In genomic region chr17:44136863-44137640, GRCm38 (mm10) we compare ENCODE assay signal across 26 mouse cellular contexts. TPM values are rescaled to one million over a fixed set of nuclear protein-coding genes. Genes with fewer than 3 reads are reported as not detected.
DNase-seq lines count a peak whose midpoint lies in the region; ATAC-seq and TF ChIP-seq lines count a peak whose summit lies in the region.
"Had no signal": no experiment of that assay in that cellular context is flagged by ENCODE, and none has a peak within 500 bp of the region (broad histone marks: within the 10 kb centered on the region; RNA-seq: fewer than 3 reads in every experiment).

No protein-coding gene starts in this region.

- TF ChIP-seq EP300 in heart, postnatal 0 days (IDR thresholded peaks at IDR 0.05; ENCODE audit: low read depth): no peak

- peak; percentile 35 for DNase-seq in embryonic facial prominence, embryonic 14.5 days (ENCODE audit: low spot score)
- no peak for DNase-seq in embryonic facial prominence, embryonic 10.5 days (ENCODE audit: low spot score)
- peak; percentile 11 for DNase-seq in heart, postnatal 0 days (ENCODE audit: low spot score)
- no peak for DNase-seq in heart, adult 18-20 months
- DNase-seq in midbrain, embryonic 11.5 days (ENCODE audit: low spot score, missing footprints): peak; percentile 61
- no peak for DNase-seq in midbrain, postnatal 0 days (ENCODE audit: low spot score)
- no peak for DNase-seq in thymus, postnatal 25 days
- DNase-seq: adrenal gland, adult 8-10 months; cerebellum, adult 18-20 months; cerebellum, postnatal 14 days; gastrocnemius, postnatal 14 days; left cerebral cortex, postnatal 4 days; lung, adult 18-20 months; lung, postnatal 14 days; midbrain, embryonic 14.5 days; retina, postnatal 1 day; right cerebral cortex, postnatal 25 days had no signal

- no peak overlapping the region for H3K27ac ChIP-seq in embryonic facial prominence, embryonic 14.5 days (replicated peaks; ENCODE audit: low read depth, low read length)
- no peak overlapping the region for H3K27ac ChIP-seq in embryonic facial prominence, embryonic 10.5 days (replicated peaks)
- no peak overlapping the region for H3K27ac ChIP-seq in heart, postnatal 0 days (ENCODE audit: low read depth)
- no peak overlapping the region for H3K27ac ChIP-seq in midbrain, embryonic 11.5 days (ENCODE audit: low read depth, low read length)
- H3K27ac ChIP-seq in midbrain, postnatal 0 days (ENCODE audit: low read depth, low read length): no peak overlapping the region
- H3K27ac ChIP-seq in small intestine, adult 2 months (ENCODE audit: insufficient read depth, low read depth, low read length): peak overlapping the region; percentile 88
- H3K27ac ChIP-seq: hindbrain, embryonic 12.5 days; left cerebral cortex, adult 2 months; limb, embryonic 15.5 days; neural tube, embryonic 13.5 days had no signal

- H3K9me3 ChIP-seq in embryonic facial prominence, embryonic 14.5 days (ENCODE audit: control insufficient read depth, low read length): no peaks in the 10 kb centered on the region
- no peaks in the 10 kb centered on the region for H3K9me3 ChIP-seq in embryonic facial prominence, embryonic 10.5 days
- H3K9me3 ChIP-seq in heart, postnatal 0 days (replicated peaks; ENCODE audit: control insufficient read depth, low read length): no peaks in the 10 kb centered on the region
- H3K9me3 ChIP-seq in midbrain, embryonic 11.5 days (ENCODE audit: control insufficient read depth, low read length): no peaks in the 10 kb centered on the region
- H3K9me3 ChIP-seq in midbrain, postnatal 0 days (ENCODE audit: low read length): no peaks in the 10 kb centered on the region
- H3K9me3 ChIP-seq: hindbrain, embryonic 12.5 days; limb, embryonic 15.5 days; megakaryocyte, embryonic 14.5 days; neural tube, embryonic 13.5 days had no signal

- ATAC-seq in embryonic facial prominence, embryonic 14.5 days (ENCODE audit: low read depth): no peak
- ATAC-seq in heart, postnatal 0 days (ENCODE audit: insufficient read depth, low read depth): no peak
- ATAC-seq in midbrain, embryonic 11.5 days (ENCODE audit: low FRiP score): no peak
- no peak for ATAC-seq in midbrain, postnatal 0 days (ENCODE audit: low FRiP score)
- ATAC-seq: activated CD4-positive, CD25-positive, alpha-beta regulatory T cell, adult 4 months; forebrain, embryonic 16.5 days had no signal

- no peaks in the 10 kb centered on the region for H3K36me3 ChIP-seq in embryonic facial prominence, embryonic 14.5 days (ENCODE audit: control insufficient read depth, insufficient read depth, low read length)
- no peaks in the 10 kb centered on the region for H3K36me3 ChIP-seq in embryonic facial prominence, embryonic 10.5 days (replicated peaks)
- H3K36me3 ChIP-seq in heart, postnatal 0 days (replicated peaks; ENCODE audit: control insufficient read depth, insufficient read depth, low read length): no peaks in the 10 kb centered on the region
- H3K36me3 ChIP-seq in midbrain, embryonic 11.5 days (ENCODE audit: control insufficient read depth, insufficient read depth, low read length): no peaks in the 10 kb centered on the region
- H3K36me3 ChIP-seq in midbrain, postnatal 0 days (ENCODE audit: insufficient read depth, low read length): no peaks in the 10 kb centered on the region
- peaks cover 8% of the 10 kb centered on the region; the same call in 1 of the 2 replicates for H3K36me3 ChIP-seq in small intestine, adult 2 months (ENCODE audit: control insufficient read depth, insufficient read depth, low read length)
- H3K36me3 ChIP-seq: hindbrain, embryonic 12.5 days; limb, embryonic 15.5 days; neural tube, embryonic 13.5 days had no signal

- H3K4me1 ChIP-seq in embryonic facial prominence, embryonic 14.5 days (ENCODE audit: control insufficient read depth, insufficient read depth, low read length): no peaks in the 10 kb centered on the region
- no peaks in the 10 kb centered on the region for H3K4me1 ChIP-seq in embryonic facial prominence, embryonic 10.5 days
- peaks cover 17% of the 10 kb centered on the region for H3K4me1 ChIP-seq in heart, postnatal 0 days (ENCODE audit: control insufficient read depth, insufficient read depth)
- no peaks in the 10 kb centered on the region for H3K4me1 ChIP-seq in midbrain, embryonic 11.5 days (ENCODE audit: control insufficient read depth, insufficient read depth, low read length)
- no peaks in the 10 kb centered on the region for H3K4me1 ChIP-seq in midbrain, postnatal 0 days (ENCODE audit: insufficient read depth, low read length)
- H3K4me1 ChIP-seq in small intestine, adult 2 months (ENCODE audit: control insufficient read depth, insufficient read depth, insufficient read length, low read length): peaks cover 16% of the 10 kb centered on the region; the same call in 1 of the 2 replicates
- H3K4me1 ChIP-seq: hindbrain, embryonic 12.5 days; limb, embryonic 15.5 days; neural tube, embryonic 13.5 days had no signal

- no peak for TF ChIP-seq POLR2A in small intestine, adult 2 months (IDR thresholded peaks at IDR 0.05; ENCODE audit: low read depth, low read length)

- TF ChIP-seq CTCF in heart, postnatal 0 days (IDR thresholded peaks at IDR 0.05; ENCODE audit: low read depth): no peak
- TF ChIP-seq CTCF in midbrain, postnatal 0 days (IDR thresholded peaks at IDR 0.05): no peak
- TF ChIP-seq CTCF in small intestine, adult 2 months (IDR thresholded peaks at IDR 0.05; ENCODE audit: extremely low read depth, insufficient read length, insufficient replicate concordance, low read depth, low read length): no peak

- no peak overlapping the region for H3K9ac ChIP-seq in embryonic facial prominence, embryonic 14.5 days (ENCODE audit: low read depth, low read length)
- no peak overlapping the region for H3K9ac ChIP-seq in heart, postnatal 0 days (replicated peaks; ENCODE audit: low read depth, low read length)
- no peak overlapping the region for H3K9ac ChIP-seq in midbrain, embryonic 11.5 days (ENCODE audit: low read length)
- H3K9ac ChIP-seq in midbrain, postnatal 0 days (replicated peaks; ENCODE audit: low read length, poor library complexity, severe bottlenecking): no peak overlapping the region
- H3K9ac ChIP-seq: hindbrain, embryonic 12.5 days; limb, embryonic 15.5 days; neural tube, embryonic 13.5 days had no signal

- no peak overlapping the region for H3K4me3 ChIP-seq in embryonic facial prominence, embryonic 14.5 days (ENCODE audit: low read depth, low read length)
- no peak overlapping the region for H3K4me3 ChIP-seq in embryonic facial prominence, embryonic 10.5 days
- H3K4me3 ChIP-seq in heart, postnatal 0 days (ENCODE audit: low read depth, low read length): no peak overlapping the region
- no peak overlapping the region for H3K4me3 ChIP-seq in midbrain, embryonic 11.5 days (ENCODE audit: low read depth, low read length)
- H3K4me3 ChIP-seq in midbrain, postnatal 0 days (ENCODE audit: low read depth, low read length): no peak overlapping the region
- H3K4me3 ChIP-seq in small intestine, adult 2 months (ENCODE audit: low read depth, low read length): peak overlapping the region; percentile 76
- H3K4me3 ChIP-seq: hindbrain, embryonic 12.5 days; left cerebral cortex, adult 2 months; limb, embryonic 15.5 days; myocyte; neural tube, embryonic 13.5 days had no signal

- 82% methylated on average over 10 of the region's 10 CpGs for WGBS in embryonic facial prominence, embryonic 14.5 days
- WGBS in embryonic facial prominence, embryonic 10.5 days: 90% methylated on average over 10 of the region's 10 CpGs
- 57% methylated on average over 10 of the region's 10 CpGs for WGBS in heart, postnatal 0 days
- WGBS in midbrain, embryonic 11.5 days: 89% methylated on average over 10 of the region's 10 CpGs
- WGBS in midbrain, postnatal 0 days: 82% methylated on average over 10 of the region's 10 CpGs
- WGBS in small intestine, adult 2 months: 28% methylated on average over 10 of the region's 10 CpGs

- 0 out of 2 replicates have a peak, but pooled peaks cover 3% of the 10 kb centered on the region for H3K27me3 ChIP-seq in embryonic facial prominence, embryonic 14.5 days (replicated peaks; ENCODE audit: control insufficient read depth, insufficient read depth, low read length)
- H3K27me3 ChIP-seq in embryonic facial prominence, embryonic 10.5 days (replicated peaks; ENCODE audit: low read depth, poor library complexity, severe bottlenecking): no peaks in the 10 kb centered on the region
- peaks cover 10% of the 10 kb centered on the region; the same call in 1 of the 2 replicates for H3K27me3 ChIP-seq in heart, postnatal 0 days (ENCODE audit: control insufficient read depth, insufficient read depth, low read length)
- no peaks in the 10 kb centered on the region for H3K27me3 ChIP-seq in midbrain, embryonic 11.5 days (ENCODE audit: control insufficient read depth, insufficient read depth, low read length)
- no peaks in the 10 kb centered on the region for H3K27me3 ChIP-seq in midbrain, postnatal 0 days (ENCODE audit: insufficient read depth, low read length)
- H3K27me3 ChIP-seq in small intestine, adult 2 months (ENCODE audit: control insufficient read depth, insufficient read depth, low read length): no peaks in the 10 kb centered on the region

- no peak overlapping the region for H3K4me2 ChIP-seq in embryonic facial prominence, embryonic 14.5 days (ENCODE audit: low read depth, low read length)
- H3K4me2 ChIP-seq in heart, postnatal 0 days (ENCODE audit: low read depth, low read length): peak overlapping the region; percentile 56; the same call in 1 of the 2 replicates
- no peak overlapping the region for H3K4me2 ChIP-seq in midbrain, embryonic 11.5 days
- no peak overlapping the region for H3K4me2 ChIP-seq in midbrain, postnatal 0 days (ENCODE audit: low read depth, low read length, poor library complexity, severe bottlenecking)
- H3K4me2 ChIP-seq: hindbrain, embryonic 12.5 days; limb, embryonic 15.5 days; neural tube, embryonic 13.5 days had no signal

RNA-seq across cellular contexts. Expression of gene Enpp4, which starts 31.4 kb away (rescaled TPM):
- polyA plus RNA-seq in embryonic facial prominence, embryonic 14.5 days (2014; fragmentation: Nextera tagmentation; extraction: Ambion mirVana): 3.9 TPM in 2 replicates
- 2.2 and 3.1 TPM in 2 replicates for polyA plus RNA-seq in embryonic facial prominence, embryonic 10.5 days (2016; fragmentation: Nextera tagmentation; extraction: Ambion mirVana)
- 9.0 and 9.3 TPM in 2 replicates for total RNA-seq in heart, postnatal 0 days (2014; rRNA removed; ENCODE audit: low replicate concordance)
- 9.0 and 9.3 TPM in 2 replicates for polyA plus RNA-seq in heart, postnatal 0 days (2015; fragmentation: Nextera tagmentation; extraction: Ambion mirVana)
- 10 to 100 TPM; 26.2 to 26.4 TPM for total RNA-seq in heart, adult 18-20 months (2021)
- polyA plus RNA-seq in midbrain, embryonic 11.5 days (2014; fragmentation: Nextera tagmentation; extraction: Ambion mirVana): 3.5 and 3.8 TPM in 2 replicates
- total RNA-seq in midbrain, postnatal 0 days (2014; rRNA removed): 6.1 and 6.7 TPM in 2 replicates
- 6.2 and 6.3 TPM in 2 replicates for polyA plus RNA-seq in midbrain, postnatal 0 days (2015; fragmentation: Nextera tagmentation; extraction: Ambion mirVana)
- 0.70 and 1.5 TPM in 2 replicates for polyA plus RNA-seq in small intestine, adult 2 months (2012; rRNA removed)

RNA-seq across cellular contexts. Expression of gene Clic5, which starts 51.3 kb away (rescaled TPM):
- polyA plus RNA-seq in embryonic facial prominence, embryonic 14.5 days (2014; fragmentation: Nextera tagmentation; extraction: Ambion mirVana): 0.57 and 0.59 TPM in 2 replicates
- 0.11 and 0.39 TPM in 2 replicates for polyA plus RNA-seq in embryonic facial prominence, embryonic 10.5 days (2016; fragmentation: Nextera tagmentation; extraction: Ambion mirVana)
- total RNA-seq in heart, postnatal 0 days (2014; rRNA removed; ENCODE audit: low replicate concordance): 37.0 and 55.8 TPM in 2 replicates
- polyA plus RNA-seq in heart, postnatal 0 days (2015; fragmentation: Nextera tagmentation; extraction: Ambion mirVana): 15.5 and 17.8 TPM in 2 replicates
- total RNA-seq in heart, adult 18-20 months (2021): 100 to 1,000 TPM; 141 to 144 TPM
- 0.98 and 1.1 TPM in 2 replicates for polyA plus RNA-seq in midbrain, embryonic 11.5 days (2014; fragmentation: Nextera tagmentation; extraction: Ambion mirVana)
- total RNA-seq in midbrain, postnatal 0 days (2014; rRNA removed): 0.85 and 1.4 TPM in 2 replicates
- polyA plus RNA-seq in midbrain, postnatal 0 days (2015; fragmentation: Nextera tagmentation; extraction: Ambion mirVana): 0.31 and 0.34 TPM in 2 replicates
- polyA plus RNA-seq in small intestine, adult 2 months (2012; rRNA removed): 9.1 and 26.7 TPM in 2 replicates

RNA-seq across cellular contexts. Expression of gene Enpp5, which starts 58.4 kb away (rescaled TPM):
- polyA plus RNA-seq in embryonic facial prominence, embryonic 14.5 days (2014; fragmentation: Nextera tagmentation; extraction: Ambion mirVana): 11.5 and 14.6 TPM in 2 replicates
- polyA plus RNA-seq in embryonic facial prominence, embryonic 10.5 days (2016; fragmentation: Nextera tagmentation; extraction: Ambion mirVana): 6.1 and 6.5 TPM in 2 replicates
- 7.3 and 13.4 TPM in 2 replicates for total RNA-seq in heart, postnatal 0 days (2014; rRNA removed; ENCODE audit: low replicate concordance)
- polyA plus RNA-seq in heart, postnatal 0 days (2015; fragmentation: Nextera tagmentation; extraction: Ambion mirVana): 11.3 and 11.9 TPM in 2 replicates
- total RNA-seq in heart, adult 18-20 months (2021): 10 to 100 TPM; 15.6 to 17.7 TPM
- 11.5 and 15.3 TPM in 2 replicates for polyA plus RNA-seq in midbrain, embryonic 11.5 days (2014; fragmentation: Nextera tagmentation; extraction: Ambion mirVana)
- total RNA-seq in midbrain, postnatal 0 days (2014; rRNA removed): 169 and 171 TPM in 2 replicates
- polyA plus RNA-seq in midbrain, postnatal 0 days (2015; fragmentation: Nextera tagmentation; extraction: Ambion mirVana): 110 and 117 TPM in 2 replicates
- polyA plus RNA-seq in small intestine, adult 2 months (2012; rRNA removed): 2.5 TPM in 2 replicates

Comparison
In these comparisons a context has a peak if more than half of its experiments do, and no peak if none do; other contexts are left out.
1. DNase-seq: peak in embryonic facial prominence, embryonic 14.5 days (single experiment), heart, postnatal 0 days (single experiment) and midbrain, embryonic 11.5 days (single experiment); none in embryonic facial prominence, embryonic 10.5 days (single experiment), heart, adult 18-20 months (0 of 2), midbrain, postnatal 0 days (single experiment) and thymus, postnatal 25 days (single experiment).